Mouse (Mus musculus): ENCODE results near the gene Fam172a. TPM values are rescaled to one million over a fixed set of nuclear protein-coding genes. Genes with fewer than 3 reads are reported as not detected.
A peak's percentile ranks its signal among the peaks of the same experiment; 100 is the strongest.

Gene Fam172a
- polyA plus RNA-seq, 1 experiment from 2014 or later = 19.3 TPM

GRCm38 (mm10) chr13:78171984-78172636 is 470.3 kb downstream of the Fam172a start:
- Histone ChIP-seq H3K27me3 (replicated peaks) (peaks cover 86% of the 10 kb centered on the region), H3K4me1 (no peaks in the 10 kb centered on the region), H3K4me3 (no peak overlapping the region), H3K9me3 (no peaks in the 10 kb centered on the region), H3K36me3 (no peaks in the 10 kb centered on the region), H3K4me2 (peak overlapping the region; percentile 13; the same call in 1 of the 2 replicates), H3K27ac (replicated peaks) (no peak overlapping the region), H3K9ac (no peak overlapping the region)
- no peak for ATAC-seq (ENCODE audit: extremely low read depth, insufficient number of reproducible peaks, low FRiP score, low TSS enrichment)
- WGBS = 3% methylated on average over 17 of the region's 17 CpGs

DNA sequence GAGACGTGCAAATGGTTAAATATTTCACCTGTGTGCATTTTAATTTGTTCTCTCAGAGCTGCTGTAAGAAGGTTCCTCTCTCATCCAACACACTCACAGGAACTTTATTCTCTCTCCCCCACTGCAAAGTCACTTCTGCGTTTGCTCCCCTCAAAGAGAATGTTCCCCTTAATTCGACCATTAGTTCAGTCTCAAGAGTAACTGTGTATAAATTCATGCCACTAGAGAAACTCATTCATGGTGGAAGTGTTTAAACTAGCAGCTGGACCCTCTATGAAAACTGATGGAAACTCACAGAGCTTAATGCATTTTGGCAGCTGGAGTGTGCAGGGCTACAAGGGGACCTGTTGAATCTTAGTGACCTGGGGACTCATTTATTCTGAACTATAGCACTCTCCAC is 471.0 kb downstream of the Fam172a start:
- Histone ChIP-seq H3K4me1 (no peaks in the 10 kb centered on the region), H3K4me2 (no peak overlapping the region), H3K9ac (no peak overlapping the region), H3K36me3 (no peaks in the 10 kb centered on the region), H3K27ac (replicated peaks) (no peak overlapping the region), H3K27me3 (replicated peaks) (peaks cover 84% of the 10 kb centered on the region), H3K4me3 (no peak overlapping the region), H3K9me3 (no peaks in the 10 kb centered on the region)
- 3% methylated on average over 3 of the region's 3 CpGs for WGBS
- no peak for ATAC-seq (ENCODE audit: extremely low read depth, insufficient number of reproducible peaks, low FRiP score, low TSS enrichment)

GRCm38 (mm10) chr13:78174191-78174590 is 472.4 kb downstream of the Fam172a start:
- Histone ChIP-seq H3K4me1 (peaks cover 1% of the 10 kb centered on the region; the same call in 1 of the 2 replicates), H3K36me3 (no peaks in the 10 kb centered on the region), H3K27me3 (replicated peaks) (peaks cover 91% of the 10 kb centered on the region), H3K9me3 (no peaks in the 10 kb centered on the region), H3K9ac (no peak overlapping the region), H3K4me3 (no peak overlapping the region), H3K27ac (replicated peaks) (no peak overlapping the region), H3K4me2 (no peak overlapping the region)
- no peak for ATAC-seq (ENCODE audit: extremely low read depth, insufficient number of reproducible peaks, low FRiP score, low TSS enrichment)
- 15% methylated on average over 3 of the region's 3 CpGs for WGBS

DNA sequence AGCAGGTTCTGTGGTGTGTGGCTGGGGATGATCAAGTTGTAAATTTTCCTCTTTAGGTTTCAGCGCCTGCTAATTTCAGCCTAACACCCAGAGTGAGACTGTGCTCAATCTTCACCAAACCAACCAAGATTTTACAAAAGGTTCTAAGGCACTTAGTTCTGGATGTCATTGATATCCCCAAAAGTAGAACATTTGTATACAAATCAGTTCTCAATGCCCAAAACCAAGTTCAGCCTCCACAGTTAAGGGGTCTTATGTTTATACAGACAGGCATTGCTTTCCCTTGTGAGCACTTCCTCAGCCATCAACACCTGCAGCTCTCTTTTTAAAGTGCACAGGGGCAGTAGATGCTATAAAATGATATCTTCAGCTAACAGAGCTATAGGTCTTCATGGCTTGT is 473.1 kb downstream of the Fam172a start:
- 17% methylated on average over 1 of the region's 1 CpGs for WGBS
- Histone ChIP-seq H3K9me3 (no peaks in the 10 kb centered on the region), H3K27me3 (replicated peaks) (peaks cover 92% of the 10 kb centered on the region), H3K36me3 (no peaks in the 10 kb centered on the region), H3K4me3 (no peak overlapping the region), H3K9ac (no peak overlapping the region), H3K4me2 (no peak overlapping the region), H3K27ac (replicated peaks) (no peak overlapping the region), H3K4me1 (peaks cover 7% of the 10 kb centered on the region; the same call in 1 of the 2 replicates)
- no peak for ATAC-seq (ENCODE audit: extremely low read depth, insufficient number of reproducible peaks, low FRiP score, low TSS enrichment)

DNA sequence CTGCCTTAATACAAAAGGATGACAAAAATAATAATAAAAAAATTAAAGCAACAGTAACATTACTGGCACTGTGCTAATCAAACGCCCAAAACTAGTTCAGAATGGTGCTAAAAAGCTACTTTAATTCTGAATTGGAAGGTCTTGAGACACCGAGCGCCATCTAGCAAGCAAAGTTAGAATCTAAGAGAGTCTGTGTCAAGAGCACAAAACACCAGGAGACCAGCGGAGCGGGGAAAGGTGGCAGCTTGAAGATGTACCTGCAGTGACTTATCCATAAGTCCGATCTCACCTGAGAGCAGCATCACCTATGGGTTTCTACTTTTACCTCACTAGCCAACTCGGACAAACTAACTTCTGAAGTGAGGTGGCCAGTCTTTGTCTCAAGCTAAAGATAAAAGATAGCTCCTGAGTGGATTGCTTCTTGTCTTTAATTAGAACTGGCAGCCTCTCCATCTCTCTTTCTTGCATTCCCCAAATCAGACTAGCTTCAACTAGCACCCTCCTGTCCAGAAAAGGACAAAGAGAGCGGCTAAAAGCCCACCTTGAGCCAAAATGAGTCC is 474.1 kb downstream of the Fam172a start:
- no peak for ATAC-seq (ENCODE audit: extremely low read depth, insufficient number of reproducible peaks, low FRiP score, low TSS enrichment)
- Histone ChIP-seq H3K27me3 (replicated peaks) (peaks cover 94% of the 10 kb centered on the region), H3K4me2 (no peak overlapping the region), H3K27ac (replicated peaks) (no peak overlapping the region), H3K4me3 (no peak overlapping the region), H3K9me3 (no peaks in the 10 kb centered on the region), H3K9ac (no peak overlapping the region), H3K4me1 (peaks cover 9% of the 10 kb centered on the region), H3K36me3 (no peaks in the 10 kb centered on the region)
- 1% methylated on average over 8 of the region's 8 CpGs for WGBS

DNA sequence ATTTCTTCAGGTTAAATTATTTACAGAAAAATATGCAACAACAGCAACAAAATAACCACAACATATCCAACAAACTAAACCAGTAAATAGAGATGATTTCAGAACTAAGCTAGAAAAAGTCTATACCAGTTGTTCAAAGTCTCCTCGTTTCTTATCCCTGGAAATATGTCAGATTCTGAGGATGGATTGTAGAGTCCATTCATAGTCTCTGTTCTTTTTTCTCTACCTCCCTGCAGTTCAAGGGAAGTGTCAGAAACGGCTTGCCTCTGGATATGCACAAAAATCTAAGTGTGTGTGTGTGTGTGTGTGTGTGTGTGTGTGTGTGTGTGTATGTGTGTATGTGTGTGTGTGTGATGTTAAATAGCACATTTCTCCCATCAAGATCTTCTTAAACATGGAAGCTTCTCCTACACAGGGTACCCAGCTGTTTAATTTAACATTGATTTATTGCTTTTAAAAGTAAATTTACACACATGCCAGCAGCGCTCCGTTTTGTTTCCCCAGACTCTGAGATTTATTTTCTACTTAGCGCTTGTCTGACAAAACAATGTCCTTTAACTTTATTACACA is 475.6 kb downstream of the Fam172a start:
- 22% methylated on average over 5 of the region's 5 CpGs for WGBS
- peaks cover 19% of the 10 kb centered on the region for H3K4me1 ChIP-seq
- no peak overlapping the region for H3K9ac ChIP-seq
- H3K9me3 ChIP-seq = no peaks in the 10 kb centered on the region
- H3K36me3 ChIP-seq = no peaks in the 10 kb centered on the region
- peaks cover 95% of the 10 kb centered on the region for H3K27me3 ChIP-seq (replicated peaks)
- no peak for ATAC-seq (ENCODE audit: extremely low read depth, insufficient number of reproducible peaks, low FRiP score, low TSS enrichment)
- H3K4me3 ChIP-seq = no peak overlapping the region
- no peak overlapping the region for H3K4me2 ChIP-seq
- H3K27ac ChIP-seq (replicated peaks) = no peak overlapping the region

DNA sequence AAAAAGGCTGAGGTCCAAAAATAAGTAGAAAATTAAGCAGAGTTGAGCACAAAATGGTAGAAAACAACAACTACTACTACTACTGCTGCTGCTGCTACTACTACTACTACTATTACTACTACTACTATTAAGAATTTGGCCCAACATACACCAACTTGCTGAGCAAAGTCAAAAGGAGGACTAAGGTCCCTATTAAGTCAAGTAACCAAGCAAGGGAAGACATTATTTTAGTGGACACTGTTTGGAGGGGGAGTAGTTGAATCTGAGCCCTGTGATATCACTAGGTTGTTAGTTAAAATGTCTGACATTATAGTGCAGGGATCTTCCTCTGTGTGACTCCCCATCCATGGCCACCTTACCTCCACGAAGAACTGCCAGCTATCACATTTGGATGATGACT is 476.2 kb downstream of the Fam172a start:
- Histone ChIP-seq H3K27me3 (replicated peaks) (peaks cover 95% of the 10 kb centered on the region), H3K27ac (replicated peaks) (no peak overlapping the region), H3K36me3 (no peaks in the 10 kb centered on the region), H3K9me3 (no peaks in the 10 kb centered on the region), H3K4me3 (no peak overlapping the region), H3K9ac (no peak overlapping the region), H3K4me1 (peaks cover 19% of the 10 kb centered on the region), H3K4me2 (peak overlapping the region; percentile 62; the same call in 1 of the 2 replicates)
- no peak for ATAC-seq (ENCODE audit: extremely low read depth, insufficient number of reproducible peaks, low FRiP score, low TSS enrichment)
- WGBS = 0% methylated on average over 1 of the region's 1 CpGs

DNA sequence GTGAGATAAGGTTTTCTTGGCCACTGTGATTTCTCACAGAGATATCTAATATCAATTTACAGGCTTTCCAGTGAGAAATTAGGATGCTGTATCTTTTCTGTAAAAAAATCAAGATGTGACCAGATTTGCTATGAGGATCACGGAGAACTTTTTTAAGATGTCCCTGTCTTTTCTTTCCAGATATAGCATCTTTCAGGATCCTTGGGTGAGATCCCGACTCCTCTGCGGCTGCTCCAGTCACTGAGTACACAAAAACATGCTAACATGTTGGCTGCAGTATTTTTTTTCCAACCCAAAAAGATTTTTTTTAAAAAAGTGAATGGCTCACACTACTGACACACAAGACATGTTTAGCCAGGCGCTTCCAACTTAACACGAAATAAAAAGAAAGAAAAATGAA is 476.9 kb downstream of the Fam172a start:
- Histone ChIP-seq H3K36me3 (no peaks in the 10 kb centered on the region), H3K9ac (0 out of 2 replicates have a peak overlapping the region, but pooled peaks have one; percentile 62), H3K27ac (replicated peaks) (no peak overlapping the region), H3K4me2 (peak overlapping the region; percentile 62), H3K4me1 (peaks cover 19% of the 10 kb centered on the region), H3K27me3 (replicated peaks) (peaks cover 97% of the 10 kb centered on the region), H3K9me3 (no peaks in the 10 kb centered on the region), H3K4me3 (peak overlapping the region; percentile 41)
- WGBS = 11% methylated on average over 5 of the region's 5 CpGs
- ATAC-seq (ENCODE audit: extremely low read depth, insufficient number of reproducible peaks, low FRiP score, low TSS enrichment) = no peak

DNA sequence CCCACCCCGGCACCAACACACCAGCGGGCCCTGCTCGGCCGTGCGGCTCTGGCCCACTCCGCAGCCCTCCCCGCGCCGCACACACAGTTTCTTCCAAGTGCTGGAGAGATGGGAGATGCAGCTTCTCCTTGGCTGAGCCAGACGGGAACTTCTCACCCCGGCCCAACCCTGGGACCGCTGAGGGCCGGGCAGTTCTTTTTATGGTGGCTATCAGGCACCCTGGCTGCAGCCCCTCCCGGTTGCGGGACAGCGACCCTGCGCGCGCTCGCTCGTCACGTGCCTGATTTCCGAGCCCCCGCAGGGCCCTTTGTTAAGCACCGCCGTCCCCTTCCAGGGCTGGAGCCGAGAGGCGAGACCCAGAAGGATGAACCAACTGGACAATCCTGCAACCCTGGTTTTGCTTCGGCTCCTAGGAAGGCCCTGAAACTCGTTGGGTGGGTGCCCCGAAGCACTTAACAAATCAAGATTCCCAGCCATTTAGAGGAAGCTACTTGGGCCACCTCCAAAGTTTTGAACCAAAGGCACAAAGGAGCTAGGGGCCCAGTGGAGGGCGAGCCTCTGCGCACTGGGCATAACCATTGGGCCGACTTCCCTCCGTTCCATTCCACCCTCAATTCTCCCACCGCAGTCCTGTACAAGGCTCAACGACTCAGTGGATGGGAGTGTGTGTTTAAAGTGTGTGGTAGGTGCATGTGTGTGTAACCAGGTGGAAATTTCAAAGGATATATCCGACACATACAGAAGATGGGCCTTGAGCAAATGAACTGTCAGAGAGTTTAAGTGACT is 477.7 kb downstream of the Fam172a start:
- peak overlapping the region; percentile 58; the same call in 1 of the 2 replicates for H3K27ac ChIP-seq (replicated peaks)
- peaks cover 19% of the 10 kb centered on the region for H3K4me1 ChIP-seq
- H3K4me2 ChIP-seq = peak overlapping the region; percentile 62
- no peak for ATAC-seq (ENCODE audit: extremely low read depth, insufficient number of reproducible peaks, low FRiP score, low TSS enrichment)
- H3K4me3 ChIP-seq = peak overlapping the region; percentile 41
- 4% methylated on average over 38 of the region's 38 CpGs for WGBS
- no peaks in the 10 kb centered on the region for H3K9me3 ChIP-seq
- H3K27me3 ChIP-seq (replicated peaks) = peaks cover 97% of the 10 kb centered on the region
- H3K36me3 ChIP-seq = no peaks in the 10 kb centered on the region
- H3K9ac ChIP-seq = peak overlapping the region; percentile 62

- Histone ChIP-seq H3K9ac (no peak overlapping the region), H3K27ac (replicated peaks) (no peak overlapping the region), H3K36me3 (no peaks in the 10 kb centered on the region), H3K27me3 (replicated peaks) (peaks cover 97% of the 10 kb centered on the region), H3K9me3 (no peaks in the 10 kb centered on the region), H3K4me1 (peaks cover 19% of the 10 kb centered on the region), H3K4me2 (no peak overlapping the region), H3K4me3 (no peak overlapping the region)
- WGBS = 41% methylated on average over 3 of the region's 3 CpGs
- no peak for ATAC-seq (ENCODE audit: extremely low read depth, insufficient number of reproducible peaks, low FRiP score, low TSS enrichment)
Measured at GRCm38 (mm10) chr13:78180261-78180660, 478.4 kb downstream of the Fam172a start.

All from heart, embryonic 13.5 days (tissue).